Comparison of ENCODE assay signal across 8 mouse cellular contexts in the genomic region with DNA sequence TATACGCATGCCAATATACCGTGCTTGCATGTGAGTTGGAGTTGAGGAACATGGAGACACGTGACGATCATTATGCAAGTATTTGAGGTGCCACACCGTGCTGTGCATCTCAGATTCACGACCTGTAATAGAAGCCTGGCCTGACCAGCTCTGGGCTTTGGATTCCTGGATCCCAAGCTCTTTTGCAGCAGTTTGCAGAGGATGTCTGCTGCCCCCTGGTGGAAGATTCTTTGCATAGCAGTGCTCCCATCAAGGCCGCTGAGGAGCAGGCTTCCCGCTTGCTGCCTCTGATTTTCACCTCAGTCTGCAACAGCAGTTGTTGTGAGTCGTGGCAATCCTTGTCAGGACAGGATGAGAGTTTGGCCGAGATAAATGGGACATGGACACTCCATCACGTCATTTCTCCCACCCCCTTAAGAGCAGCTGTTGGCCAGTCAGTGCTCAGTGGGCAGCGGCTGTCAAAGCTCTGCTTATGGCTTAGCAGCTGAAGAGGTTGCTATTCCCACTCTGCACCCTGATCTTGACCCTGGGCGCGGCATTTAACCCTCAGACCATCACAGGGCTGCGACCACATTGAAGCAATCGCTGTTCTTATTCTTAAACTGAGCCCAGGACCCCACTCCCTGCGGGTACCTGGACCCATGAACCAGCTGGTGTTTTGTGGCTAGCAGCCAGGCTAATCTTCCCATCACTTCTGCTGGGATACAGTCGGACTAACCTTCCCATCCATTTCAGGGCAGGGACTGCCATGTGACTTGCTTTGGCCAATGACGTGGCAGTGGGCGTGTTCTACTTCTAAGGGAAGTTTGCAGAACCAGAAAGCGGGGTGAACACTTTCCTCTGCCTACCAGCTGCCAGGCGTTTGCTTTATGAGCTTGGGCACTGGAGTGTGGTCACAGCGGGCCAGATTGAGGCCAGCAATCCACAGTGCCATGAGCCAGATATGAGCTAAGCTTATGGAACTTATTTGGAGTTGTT.
DNase-seq lines count a peak whose midpoint lies in the region; ATAC-seq and TF ChIP-seq lines count a peak whose summit lies in the region.

No protein-coding gene starts in this region.

- no peaks in the 10 kb centered on the region for H3K79me2 ChIP-seq in CH12.LX (replicated peaks; ENCODE audit: control insufficient read depth, extremely low read depth, insufficient read depth, poor library complexity, severe bottlenecking)

- no peak for TF ChIP-seq EP300 in CH12.LX (IDR thresholded peaks at IDR 0.05; ENCODE audit: low read length)
- no peak for TF ChIP-seq EP300 in heart, postnatal 0 days (IDR thresholded peaks at IDR 0.05; ENCODE audit: low read depth)
- no peak for TF ChIP-seq EP300 in stomach, postnatal 0 days (optimal IDR thresholded peaks at IDR 0.05)

- no peaks in the 10 kb centered on the region for H3K9me3 ChIP-seq in CH12.LX (replicated peaks; ENCODE audit: low read length)
- no peaks in the 10 kb centered on the region for H3K9me3 ChIP-seq in forebrain, embryonic 11.5 days (ENCODE audit: control insufficient read depth, low read length)
- H3K9me3 ChIP-seq in heart, postnatal 0 days (replicated peaks; ENCODE audit: control insufficient read depth, low read length): no peaks in the 10 kb centered on the region
- H3K9me3 ChIP-seq in liver, embryonic 11.5 days (ENCODE audit: control insufficient read depth, low read length): no peaks in the 10 kb centered on the region
- H3K9me3 ChIP-seq in neural tube, embryonic 11.5 days (ENCODE audit: control insufficient read depth, low read length): no peaks in the 10 kb centered on the region
- H3K9me3 ChIP-seq in stomach, postnatal 0 days (ENCODE audit: control insufficient read depth, low read length): no peaks in the 10 kb centered on the region

- dilution Hi-C loops in CH12.LX (cut with MboI; ENCODE audit: extremely low pct_ligation_motif_present, extremely low pct_unique_long_range_greater_than_20kb, low sequenced_read_pairs): no loop called here

- H3K27ac ChIP-seq in CH12.LX (ENCODE audit: insufficient read depth, low read depth): no peak overlapping the region
- 0 out of 2 replicates have a peak overlapping the region, but pooled peaks have one; percentile 18 for H3K27ac ChIP-seq in forebrain, embryonic 11.5 days (ENCODE audit: low read depth, low read length)
- H3K27ac ChIP-seq in heart, postnatal 0 days (ENCODE audit: low read depth): no peak overlapping the region
- no peak overlapping the region for H3K27ac ChIP-seq in liver, embryonic 11.5 days (ENCODE audit: low read depth, low read length)
- H3K27ac ChIP-seq in neural tube, embryonic 11.5 days (ENCODE audit: low read depth, low read length): peak overlapping the region; percentile 62
- H3K27ac ChIP-seq in stomach, postnatal 0 days (replicated peaks): no peak overlapping the region

- H3K36me3 ChIP-seq in CH12.LX (replicated peaks in 1 of 2; ENCODE audit: control insufficient read depth in 1 of 2, insufficient read depth in 1 of 2, low read length in 1 of 2): no peaks in the 10 kb centered on the region
- no peaks in the 10 kb centered on the region for H3K36me3 ChIP-seq in forebrain, embryonic 11.5 days (ENCODE audit: control insufficient read depth, insufficient read depth, low read length)
- H3K36me3 ChIP-seq in heart, postnatal 0 days (replicated peaks; ENCODE audit: control insufficient read depth, insufficient read depth, low read length): no peaks in the 10 kb centered on the region
- H3K36me3 ChIP-seq in liver, embryonic 11.5 days (ENCODE audit: control insufficient read depth, insufficient read depth, low read length): no peaks in the 10 kb centered on the region
- no peaks in the 10 kb centered on the region for H3K36me3 ChIP-seq in neural tube, embryonic 11.5 days (ENCODE audit: control insufficient read depth, insufficient read depth, low read length)
- no peaks in the 10 kb centered on the region for H3K36me3 ChIP-seq in stomach, postnatal 0 days (ENCODE audit: control insufficient read depth, insufficient read depth, low read length)

- H3K4me1 ChIP-seq in CH12.LX (ENCODE audit: control insufficient read depth in 1 of 2, insufficient read depth in 2 of 2): peaks cover 3 to 4% of the 10 kb centered on the region in 2 experiments; a peak in 3 of 4 replicates
- H3K4me1 ChIP-seq in forebrain, embryonic 11.5 days (replicated peaks; ENCODE audit: control insufficient read depth, insufficient read depth, low read length): peaks cover 9% of the 10 kb centered on the region; the same call in 1 of the 2 replicates
- H3K4me1 ChIP-seq in heart, postnatal 0 days (ENCODE audit: control insufficient read depth, insufficient read depth): 0 out of 2 replicates have a peak, but pooled peaks cover 1% of the 10 kb centered on the region
- H3K4me1 ChIP-seq in liver, embryonic 11.5 days (replicated peaks; ENCODE audit: control insufficient read depth, insufficient read depth, low read length): no peaks in the 10 kb centered on the region
- H3K4me1 ChIP-seq in neural tube, embryonic 11.5 days (ENCODE audit: control insufficient read depth, insufficient read depth, low read length): peaks cover 15% of the 10 kb centered on the region
- 0 out of 2 replicates have a peak, but pooled peaks cover under 1% of the 10 kb centered on the region for H3K4me1 ChIP-seq in stomach, postnatal 0 days (replicated peaks; ENCODE audit: control insufficient read depth, insufficient read depth)

- H3K9ac ChIP-seq in CH12.LX (ENCODE audit: insufficient read depth, low read depth): no peak overlapping the region
- H3K9ac ChIP-seq in forebrain, embryonic 11.5 days (ENCODE audit: low read length): no peak overlapping the region; the same call in 1 of the 2 replicates
- H3K9ac ChIP-seq in heart, postnatal 0 days (replicated peaks; ENCODE audit: low read depth, low read length): no peak overlapping the region
- no peak overlapping the region for H3K9ac ChIP-seq in liver, embryonic 11.5 days (ENCODE audit: low read depth, low read length)
- no peak overlapping the region; the same call in 1 of the 2 replicates for H3K9ac ChIP-seq in neural tube, embryonic 11.5 days (ENCODE audit: low read length)
- H3K9ac ChIP-seq in stomach, postnatal 0 days (ENCODE audit: low read length): no peak overlapping the region

- in situ Hi-C loops in CH12.LX (cut with MboI; ENCODE audit: low pct_ligation_motif_present, low pct_unique_long_range_greater_than_20kb, low sequenced_read_pairs): loop anchor here (25.0 kb wide), 1 partner anchor 302 kb away; a partner anchor contains a TSS

- TF ChIP-seq CTCF in CH12.LX (conservative IDR thresholded peaks at IDR 0.05 in 1 of 2, IDR thresholded peaks at IDR 0.05 in 1 of 2; ENCODE audit: low read depth in 2 of 2, low read length in 2 of 2): peak; percentile 91 to 95
- TF ChIP-seq CTCF in heart, postnatal 0 days (IDR thresholded peaks at IDR 0.05; ENCODE audit: low read depth): peak; percentile 93
- peak; percentile 97 for TF ChIP-seq CTCF in stomach, postnatal 0 days (IDR thresholded peaks at IDR 0.05; ENCODE audit: low read depth)

- ATAC-seq in forebrain, embryonic 11.5 days (replicated peaks; ENCODE audit: low FRiP score): peak; percentile 64
- no peak for ATAC-seq in heart, postnatal 0 days (ENCODE audit: insufficient read depth, low read depth)
- ATAC-seq in liver, embryonic 11.5 days (replicated peaks; ENCODE audit: low FRiP score): no peak
- ATAC-seq in neural tube, embryonic 11.5 days (ENCODE audit: insufficient read depth, low FRiP score, low TSS enrichment): peak; percentile 51
- peak; percentile 36 for ATAC-seq in stomach, postnatal 0 days (ENCODE audit: low FRiP score, low TSS enrichment)

- no peak overlapping the region for H3K4me3 ChIP-seq in CH12.LX (replicated peaks in 1 of 3; ENCODE audit: low read depth in 2 of 3, low read length in 2 of 3, poor library complexity in 1 of 3)
- H3K4me3 ChIP-seq in forebrain, embryonic 11.5 days (ENCODE audit: low read depth, low read length): peak overlapping the region; percentile 14
- H3K4me3 ChIP-seq in heart, postnatal 0 days (ENCODE audit: low read depth, low read length): no peak overlapping the region
- no peak overlapping the region for H3K4me3 ChIP-seq in liver, embryonic 11.5 days (ENCODE audit: low read depth, low read length)
- peak overlapping the region; percentile 12; the same call in 1 of the 2 replicates for H3K4me3 ChIP-seq in neural tube, embryonic 11.5 days (ENCODE audit: low read depth, low read length)
- no peak overlapping the region for H3K4me3 ChIP-seq in stomach, postnatal 0 days (ENCODE audit: low read depth, low read length)

- TF ChIP-seq POLR2A in CH12.LX (IDR thresholded peaks at IDR 0.05; ENCODE audit: low read depth, low read length): no peak

- H3K27me3 ChIP-seq in CH12.LX (replicated peaks): peaks cover 90% of the 10 kb centered on the region
- no peaks in the 10 kb centered on the region for H3K27me3 ChIP-seq in forebrain, embryonic 11.5 days (ENCODE audit: control insufficient read depth, insufficient read depth, low read length)
- peaks cover 46% of the 10 kb centered on the region for H3K27me3 ChIP-seq in heart, postnatal 0 days (ENCODE audit: control insufficient read depth, insufficient read depth, low read length)
- H3K27me3 ChIP-seq in liver, embryonic 11.5 days (replicated peaks; ENCODE audit: control insufficient read depth, insufficient read depth, low read length): peaks cover 14% of the 10 kb centered on the region
- no peaks in the 10 kb centered on the region for H3K27me3 ChIP-seq in neural tube, embryonic 11.5 days (ENCODE audit: control insufficient read depth, insufficient read depth, low read length)
- H3K27me3 ChIP-seq in stomach, postnatal 0 days (ENCODE audit: control insufficient read depth, insufficient read depth, low read length): no peaks in the 10 kb centered on the region

- peak; percentile 59 for DNase-seq in CH12.LX (ENCODE audit: extremely low read depth)
- DNase-seq in c-Kit-positive CD71-negative TER-119-negative erythroid progenitor cells, embryonic 14.5 days (ENCODE audit: low read depth): peak; percentile 50
- peak; percentile 92 for DNase-seq in forebrain, embryonic 11.5 days (ENCODE audit: low spot score)
- DNase-seq in heart, postnatal 0 days (ENCODE audit: low spot score): peak; percentile 70
- peak; percentile 80 for DNase-seq in kidney, postnatal 14 days
- peak; percentile 62 for DNase-seq in liver, embryonic 11.5 days (ENCODE audit: low spot score)
- DNase-seq in neural tube, embryonic 11.5 days (ENCODE audit: low spot score): peak; percentile 88
- peak; percentile 82 for DNase-seq in stomach, postnatal 0 days (ENCODE audit: low spot score)

- peak; percentile 69 for TF ChIP-seq RAD21 in CH12.LX (IDR thresholded peaks at IDR 0.05; ENCODE audit: low read depth, low read length)

- 8% methylated on average over 23 of the region's 23 CpGs for WGBS in forebrain, embryonic 11.5 days
- WGBS in heart, postnatal 0 days: 11% methylated on average over 23 of the region's 23 CpGs
- 12% methylated on average over 23 of the region's 23 CpGs for WGBS in liver, embryonic 11.5 days
- 9% methylated on average over 23 of the region's 23 CpGs for WGBS in neural tube, embryonic 11.5 days
- 10% methylated on average over 23 of the region's 23 CpGs for WGBS in stomach, postnatal 0 days

- H3K4me2 ChIP-seq in CH12.LX (ENCODE audit: insufficient read depth, low read depth, poor library complexity, severe bottlenecking): peak overlapping the region; percentile 64
- peak overlapping the region; percentile 40; the same call in 1 of the 2 replicates for H3K4me2 ChIP-seq in forebrain, embryonic 11.5 days (ENCODE audit: low read depth, low read length, severe bottlenecking)
- no peak overlapping the region for H3K4me2 ChIP-seq in heart, postnatal 0 days (ENCODE audit: low read depth, low read length)
- H3K4me2 ChIP-seq in liver, embryonic 11.5 days: no peak overlapping the region
- H3K4me2 ChIP-seq in neural tube, embryonic 11.5 days (ENCODE audit: low read depth): peak overlapping the region; percentile 36
- H3K4me2 ChIP-seq in stomach, postnatal 0 days (replicated peaks; ENCODE audit: low read depth): no peak overlapping the region

Comparison
In these comparisons a context has a peak if more than half of its experiments do, and no peak if none do; other contexts are left out.
1. H3K27ac ChIP-seq: peak in forebrain, embryonic 11.5 days (single experiment) and neural tube, embryonic 11.5 days (single experiment); none in CH12.LX (single experiment), heart, postnatal 0 days (single experiment), liver, embryonic 11.5 days (single experiment) and stomach, postnatal 0 days (single experiment).
2. H3K4me2 ChIP-seq: peak in CH12.LX (single experiment), forebrain, embryonic 11.5 days (single experiment) and neural tube, embryonic 11.5 days (single experiment); none in heart, postnatal 0 days (single experiment), liver, embryonic 11.5 days (single experiment) and stomach, postnatal 0 days (single experiment).
3. H3K4me3 ChIP-seq: peak in forebrain, embryonic 11.5 days (single experiment) and neural tube, embryonic 11.5 days (single experiment); none in CH12.LX (0 of 3), heart, postnatal 0 days (single experiment), liver, embryonic 11.5 days (single experiment) and stomach, postnatal 0 days (single experiment).
4. ATAC-seq: peak in forebrain, embryonic 11.5 days (single experiment), neural tube, embryonic 11.5 days (single experiment) and stomach, postnatal 0 days (single experiment); none in heart, postnatal 0 days (single experiment) and liver, embryonic 11.5 days (single experiment).
5. Peak in every context shown above with its lines, with median percentiles within 50 percentile points of each other: DNase-seq and CTCF ChIP-seq.